ENCODE assay signal across 25 mouse cellular contexts in the genomic region with DNA sequence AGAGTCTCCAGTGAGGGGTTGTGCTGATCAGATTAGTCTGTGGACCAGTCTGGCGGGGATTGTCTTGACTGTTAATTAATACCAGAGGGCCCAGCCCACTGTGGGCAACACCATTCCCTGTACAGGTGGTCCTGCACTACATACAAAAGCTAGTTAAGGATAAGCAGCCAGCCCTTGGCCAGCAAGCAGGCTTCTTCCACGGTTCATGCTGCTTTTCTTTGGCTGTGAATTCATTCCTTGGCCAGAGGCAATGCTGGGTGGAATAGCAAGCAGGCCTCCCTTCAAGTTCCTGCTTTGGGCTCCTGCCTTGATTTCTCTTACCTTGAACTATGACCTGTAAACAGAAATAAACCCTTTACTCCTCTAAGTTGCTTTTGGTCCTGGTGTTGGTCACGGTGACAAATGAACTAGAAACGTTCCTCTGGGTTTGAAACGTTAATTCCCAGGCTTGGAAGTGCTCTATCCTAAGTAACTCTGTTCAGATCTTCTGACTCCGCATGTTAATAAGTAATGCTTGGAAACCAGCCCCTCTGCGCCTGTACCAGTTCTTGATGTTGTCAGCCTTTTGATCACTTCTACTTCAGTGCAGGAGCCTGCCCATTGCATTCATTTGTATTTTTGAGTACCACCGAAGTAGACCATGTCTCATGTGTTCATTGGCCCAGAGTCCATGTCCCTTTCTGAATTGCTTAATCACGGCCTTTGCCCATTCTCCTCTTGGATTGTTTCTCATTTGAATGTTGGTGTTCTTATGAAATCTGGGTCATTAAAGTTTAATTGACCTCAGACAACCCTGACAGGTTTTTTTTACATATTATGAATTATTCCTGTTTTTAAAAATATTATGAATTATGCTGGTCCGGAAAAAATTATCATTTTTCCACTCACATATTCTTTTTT.
A peak's percentile ranks its signal among the peaks of the same experiment; 100 is the strongest.
DNase-seq lines count a peak whose midpoint lies in the region; ATAC-seq and TF ChIP-seq lines count a peak whose summit lies in the region.
"Had no signal": no experiment of that assay in that cellular context is flagged by ENCODE, and none has a peak within 500 bp of the region (broad histone marks: within the 10 kb centered on the region; RNA-seq: fewer than 3 reads in every experiment).

No protein-coding gene starts in this region.

- TF ChIP-seq POLR2A in kidney, adult 2 months (IDR thresholded peaks at IDR 0.05; ENCODE audit: low read depth, low read length), result no peak

- H3K4me1 ChIP-seq in kidney, adult 2 months (ENCODE audit: control insufficient read depth, insufficient read depth, low read length), result no peaks in the 10 kb centered on the region
- H3K4me1 ChIP-seq in kidney, embryonic 14.5 days (ENCODE audit: control insufficient read depth, insufficient read depth, low read length), result 0 out of 2 replicates have a peak, but pooled peaks cover 3% of the 10 kb centered on the region
- no peaks in the 10 kb centered on the region for H3K4me1 ChIP-seq in forebrain, embryonic 15.5 days
- H3K4me1 ChIP-seq: forebrain, embryonic 10.5 days; forebrain, embryonic 13.5 days; heart, embryonic 12.5 days; heart, embryonic 15.5 days had no signal

- ATAC-seq in kidney, embryonic 14.5 days (ENCODE audit: low FRiP score, low TSS enrichment), result no peak
- no peak for ATAC-seq in forebrain, embryonic 15.5 days (replicated peaks)
- ATAC-seq: activated CD4-positive, CD25-positive, alpha-beta regulatory T cell, adult 4 months; forebrain, embryonic 13.5 days; forebrain, postnatal 0 days had no signal

- H3K9ac ChIP-seq in kidney, embryonic 14.5 days (ENCODE audit: low read depth, low read length), result no peak overlapping the region
- no peak overlapping the region for H3K9ac ChIP-seq in forebrain, embryonic 15.5 days (replicated peaks)
- H3K9ac ChIP-seq: forebrain, embryonic 13.5 days; forebrain, postnatal 0 days; heart, embryonic 12.5 days; heart, embryonic 15.5 days; hindbrain, embryonic 14.5 days had no signal

- H3K27me3 ChIP-seq in kidney, adult 2 months (replicated peaks; ENCODE audit: control insufficient read depth, insufficient read depth, low read length), result no peaks in the 10 kb centered on the region
- no peaks in the 10 kb centered on the region for H3K27me3 ChIP-seq in kidney, embryonic 14.5 days (ENCODE audit: control insufficient read depth, insufficient read depth, low read length)
- no peaks in the 10 kb centered on the region for H3K27me3 ChIP-seq in forebrain, embryonic 15.5 days
- H3K27me3 ChIP-seq: forebrain, embryonic 13.5 days; heart, embryonic 12.5 days; heart, embryonic 15.5 days had no signal

- no peak overlapping the region for H3K4me2 ChIP-seq in kidney, embryonic 14.5 days (replicated peaks; ENCODE audit: low read depth, low read length)
- H3K4me2 ChIP-seq in forebrain, embryonic 15.5 days (replicated peaks), result no peak overlapping the region
- H3K4me2 ChIP-seq: forebrain, embryonic 13.5 days; heart, embryonic 12.5 days; heart, embryonic 15.5 days; hindbrain, embryonic 14.5 days had no signal

- intact Hi-C loops in heart, postnatal 36 days (cut with DNase I), result no loop called here

- no peak overlapping the region for H3K4me3 ChIP-seq in kidney, adult 2 months (ENCODE audit: insufficient read depth, low read depth, low read length)
- no peak overlapping the region for H3K4me3 ChIP-seq in kidney, embryonic 14.5 days (ENCODE audit: low read length)
- no peak overlapping the region for H3K4me3 ChIP-seq in forebrain, embryonic 15.5 days
- H3K4me3 ChIP-seq: forebrain, embryonic 10.5 days; forebrain, embryonic 13.5 days; gastrocnemius, adult 2 months; heart, embryonic 12.5 days; heart, embryonic 15.5 days had no signal

- TF ChIP-seq CTCF in kidney, adult 2 months (conservative IDR thresholded peaks at IDR 0.05; ENCODE audit: insufficient read depth, insufficient read length, low read depth, low read length), result no peak

- 59% methylated on average over 10 of the region's 10 CpGs for WGBS in kidney, adult 2 months
- WGBS in kidney, embryonic 14.5 days, result 88% methylated on average over 10 of the region's 10 CpGs
- 85% methylated on average over 10 of the region's 10 CpGs for WGBS in forebrain, embryonic 15.5 days

- H3K36me3 ChIP-seq in kidney, adult 2 months (ENCODE audit: control insufficient read depth, insufficient read depth, low read length), result no peaks in the 10 kb centered on the region
- no peaks in the 10 kb centered on the region for H3K36me3 ChIP-seq in kidney, embryonic 14.5 days (ENCODE audit: control insufficient read depth, insufficient read depth, low read length)
- H3K36me3 ChIP-seq in forebrain, embryonic 15.5 days, result no peaks in the 10 kb centered on the region
- H3K36me3 ChIP-seq: forebrain, embryonic 10.5 days; heart, embryonic 12.5 days; heart, embryonic 15.5 days had no signal

- peak; percentile 86 for DNase-seq in heart, adult 11 months
- DNase-seq in heart, postnatal 36 days, result no peak
- DNase-seq in kidney, adult 2 months, result peak; percentile 87
- peak; percentile 29 to 68 for DNase-seq in kidney, postnatal 25 days
- DNase-seq in kidney, postnatal 4 days, result no peak
- DNase-seq in adipocyte (ENCODE audit: low spot score), result peak; percentile 56
- DNase-seq: adrenal gland, postnatal 10 days; adrenal gland, postnatal 36 days; cerebellum, adult 18-20 months; cerebellum, adult 9-10 months; cerebellum, postnatal 14 days; forebrain, postnatal 0 days; gastrocnemius, adult 2 months; gastrocnemius, postnatal 14 days; heart, adult 18-20 months; heart, postnatal 10 days; heart, postnatal 4 days had no signal

- no peaks in the 10 kb centered on the region for H3K9me3 ChIP-seq in kidney, embryonic 14.5 days (ENCODE audit: control insufficient read depth, low read length)
- H3K9me3 ChIP-seq in forebrain, embryonic 15.5 days, result no peaks in the 10 kb centered on the region
- H3K9me3 ChIP-seq: forebrain, embryonic 10.5 days; forebrain, embryonic 13.5 days; heart, embryonic 12.5 days; heart, embryonic 15.5 days had no signal

- H3K27ac ChIP-seq in kidney, adult 2 months (ENCODE audit: insufficient read depth, low read depth, low read length), result peak overlapping the region; percentile 6
- H3K27ac ChIP-seq in kidney, embryonic 14.5 days (ENCODE audit: low read depth, low read length), result no peak overlapping the region
- no peak overlapping the region for H3K27ac ChIP-seq in forebrain, embryonic 15.5 days (replicated peaks)
- H3K27ac ChIP-seq: forebrain, embryonic 10.5 days; forebrain, embryonic 13.5 days; gastrocnemius, adult 2 months; heart, embryonic 15.5 days; hindbrain, embryonic 14.5 days had no signal

Comparison
In these comparisons a context has a peak if more than half of its experiments do, and no peak if none do; other contexts are left out.
1. DNase-seq: peak in heart, adult 11 months (single experiment), kidney, adult 2 months (single experiment), kidney, postnatal 25 days (2 of 2) and adipocyte (single experiment); none in heart, postnatal 36 days (0 of 2) and kidney, postnatal 4 days (0 of 2).